Mouse (Mus musculus): ENCODE data around the gene Lifr. TPM values are rescaled to one million over a fixed set of nuclear protein-coding genes. Genes with fewer than 3 reads are reported as not detected.

Gene Lifr
- polyA plus RNA-seq, 1 experiment, result 11.8 TPM

- TF ChIP-seq POLR2A (IDR thresholded peaks at IDR 0.05; ENCODE audit: borderline replicate concordance, extremely low read depth, insufficient read depth, insufficient read length, poor library complexity, severe bottlenecking), result no peak
- TF ChIP-seq CTCF (IDR thresholded peaks at IDR 0.05; ENCODE audit: borderline replicate concordance, extremely low read depth, insufficient read depth, insufficient read length), result no peak
- DNase-seq (ENCODE audit: low read depth), result no peak
These were observed 25.1 kb downstream of the Lifr start for GRCm38 (mm10) chr15:7115326-7116003.

GRCm38 (mm10) chr15:7116216-7116615 is 25.8 kb downstream of the Lifr start:
- no peak for DNase-seq (ENCODE audit: low read depth)
- TF ChIP-seq POLR2A (IDR thresholded peaks at IDR 0.05; ENCODE audit: borderline replicate concordance, extremely low read depth, insufficient read depth, insufficient read length, poor library complexity, severe bottlenecking) (no peak), CTCF (IDR thresholded peaks at IDR 0.05; ENCODE audit: borderline replicate concordance, extremely low read depth, insufficient read depth, insufficient read length) (no peak)

- DNase-seq (ENCODE audit: low read depth), result no peak
- TF ChIP-seq POLR2A (IDR thresholded peaks at IDR 0.05; ENCODE audit: borderline replicate concordance, extremely low read depth, insufficient read depth, insufficient read length, poor library complexity, severe bottlenecking) (no peak), CTCF (IDR thresholded peaks at IDR 0.05; ENCODE audit: borderline replicate concordance, extremely low read depth, insufficient read depth, insufficient read length) (no peak)
These were observed 26.3 kb downstream of the Lifr start for GRCm38 (mm10) chr15:7116699-7117098.

- TF ChIP-seq CTCF (IDR thresholded peaks at IDR 0.05; ENCODE audit: borderline replicate concordance, extremely low read depth, insufficient read depth, insufficient read length) (no peak), POLR2A (IDR thresholded peaks at IDR 0.05; ENCODE audit: borderline replicate concordance, extremely low read depth, insufficient read depth, insufficient read length, poor library complexity, severe bottlenecking) (no peak)
- no peak for DNase-seq (ENCODE audit: low read depth)
These were observed 27.5 kb downstream of the Lifr start for GRCm38 (mm10) chr15:7117944-7118343.

- DNase-seq (ENCODE audit: low read depth), result peak; percentile 92
- TF ChIP-seq CTCF (IDR thresholded peaks at IDR 0.05; ENCODE audit: borderline replicate concordance, extremely low read depth, insufficient read depth, insufficient read length), result no peak
- no peak for TF ChIP-seq POLR2A (IDR thresholded peaks at IDR 0.05; ENCODE audit: borderline replicate concordance, extremely low read depth, insufficient read depth, insufficient read length, poor library complexity, severe bottlenecking)
These were observed 28.4 kb downstream of the Lifr start for GRCm38 (mm10) chr15:7118849-7119248.

- TF ChIP-seq POLR2A (IDR thresholded peaks at IDR 0.05; ENCODE audit: borderline replicate concordance, extremely low read depth, insufficient read depth, insufficient read length, poor library complexity, severe bottlenecking), result no peak
- no peak for TF ChIP-seq CTCF (IDR thresholded peaks at IDR 0.05; ENCODE audit: borderline replicate concordance, extremely low read depth, insufficient read depth, insufficient read length)
- DNase-seq (ENCODE audit: low read depth), result no peak
These were observed 29.6 kb downstream of the Lifr start for GRCm38 (mm10) chr15:7119930-7120512.

GRCm38 (mm10) chr15:7123781-7124450 is 33.5 kb downstream of the Lifr start:
- TF ChIP-seq POLR2A (IDR thresholded peaks at IDR 0.05; ENCODE audit: borderline replicate concordance, extremely low read depth, insufficient read depth, insufficient read length, poor library complexity, severe bottlenecking) (no peak), CTCF (IDR thresholded peaks at IDR 0.05; ENCODE audit: borderline replicate concordance, extremely low read depth, insufficient read depth, insufficient read length) (no peak)
- DNase-seq (ENCODE audit: low read depth), result peak; percentile 66

GRCm38 (mm10) chr15:7126171-7126570 is 35.8 kb downstream of the Lifr start:
- TF ChIP-seq CTCF (IDR thresholded peaks at IDR 0.05; ENCODE audit: borderline replicate concordance, extremely low read depth, insufficient read depth, insufficient read length) (no peak), POLR2A (IDR thresholded peaks at IDR 0.05; ENCODE audit: borderline replicate concordance, extremely low read depth, insufficient read depth, insufficient read length, poor library complexity, severe bottlenecking) (no peak)
- DNase-seq (ENCODE audit: low read depth), result peak; percentile 76

- no peak for TF ChIP-seq CTCF (IDR thresholded peaks at IDR 0.05; ENCODE audit: borderline replicate concordance, extremely low read depth, insufficient read depth, insufficient read length)
- no peak for TF ChIP-seq POLR2A (IDR thresholded peaks at IDR 0.05; ENCODE audit: borderline replicate concordance, extremely low read depth, insufficient read depth, insufficient read length, poor library complexity, severe bottlenecking)
- DNase-seq (ENCODE audit: low read depth), result no peak
These were observed 38.3 kb downstream of the Lifr start for GRCm38 (mm10) chr15:7128627-7129126.

- DNase-seq (ENCODE audit: low read depth), result peak; percentile 93
- no peak for TF ChIP-seq CTCF (IDR thresholded peaks at IDR 0.05; ENCODE audit: borderline replicate concordance, extremely low read depth, insufficient read depth, insufficient read length)
- peak; percentile 82 for TF ChIP-seq POLR2A (IDR thresholded peaks at IDR 0.05; ENCODE audit: borderline replicate concordance, extremely low read depth, insufficient read depth, insufficient read length, poor library complexity, severe bottlenecking)
These were observed 38.9 kb downstream of the Lifr start for GRCm38 (mm10) chr15:7129127-7129943.

- no peak for TF ChIP-seq POLR2A (IDR thresholded peaks at IDR 0.05; ENCODE audit: borderline replicate concordance, extremely low read depth, insufficient read depth, insufficient read length, poor library complexity, severe bottlenecking)
- no peak for TF ChIP-seq CTCF (IDR thresholded peaks at IDR 0.05; ENCODE audit: borderline replicate concordance, extremely low read depth, insufficient read depth, insufficient read length)
- DNase-seq (ENCODE audit: low read depth), result peak; percentile 39
These were observed 39.5 kb downstream of the Lifr start for GRCm38 (mm10) chr15:7129944-7130287.

Data from brain, embryonic 14.5 days (tissue).